Mouse (Mus musculus) ES-Bruce4 (cell line): Measurements from ENCODE around the gene Ccser1. TPM values are rescaled to one million over a fixed set of nuclear protein-coding genes. Genes with fewer than 3 reads are reported as not detected.

ENCODE experiments used
- H3K27ac ChIP-seq: 2 replicates; pipeline ENCODE4 v1.5.1; 2012; ENCODE audit warnings: low read length, inconsistent platforms; ENCODE audit not compliant: insufficient read depth
- H3K27me3 ChIP-seq: 2 replicates; pipeline ENCODE4 v1.6.1; 2012; ENCODE audit warnings: mild to moderate bottlenecking, low read length, inconsistent platforms; ENCODE audit not compliant: control insufficient read depth, poor library complexity, insufficient read depth, severe bottlenecking
- H3K36me3 ChIP-seq: 2 replicates; pipeline ENCODE4 v1.6.1; 2012; ENCODE audit warnings: inconsistent platforms, mild to moderate bottlenecking, low read length, moderate library complexity; ENCODE audit not compliant: control insufficient read depth, poor library complexity, insufficient read depth, severe bottlenecking
- H3K4me1 ChIP-seq: one replicate; pipeline ENCODE4 v1.8.1; 2011; ENCODE audit warnings: low read length; ENCODE audit not compliant: control insufficient read depth, insufficient read depth
- H3K4me3 ChIP-seq: 2 replicates; pipeline ENCODE4 v1.5.1; 2011; ENCODE audit warnings: low read depth, mild to moderate bottlenecking, low read length
- H3K9ac ChIP-seq: 2 replicates; pipeline ENCODE4 v1.6.1; 2012; ENCODE audit warnings: low read depth, mild to moderate bottlenecking, inconsistent platforms; ENCODE audit not compliant: poor library complexity, severe bottlenecking
- H3K9me3 ChIP-seq: replicated peaks from 2 replicates; pipeline ENCODE4 v1.6.1; 2012; ENCODE audit warnings: mild to moderate bottlenecking, low read length, inconsistent platforms; ENCODE audit not compliant: control insufficient read depth, poor library complexity, insufficient read depth, severe bottlenecking
- CTCF ChIP-seq: IDR thresholded peaks from one replicate; pipeline ENCODE4 v1.8.1; 2011; ENCODE audit warnings: low read depth, low read length
- EP300 ChIP-seq: IDR thresholded peaks from 2 replicates; pipeline ENCODE4 v1.6.1; 2011; ENCODE audit warnings: low read depth, low read length; ENCODE audit not compliant: insufficient read depth
- POLR2A ChIP-seq: IDR thresholded peaks from one replicate; pipeline ENCODE4 v1.8.1; 2011; ENCODE audit warnings: low read length; ENCODE audit not compliant: insufficient read depth
- polyA plus RNA-seq: library from polyadenylated mRNA; stranded (reverse); fragments of >200 nt; gene quantifications from 2 replicates; pipeline ENCODE4 v1.2.4, GENCODE M21; 2011; ENCODE audit warnings: low read depth; ENCODE audit not compliant: missing spikeins, insufficient read depth, insufficient read length

Gene Ccser1
- polyA plus RNA-seq, 1 experiment: 1.1 TPM

- H3K36me3 ChIP-seq: no peaks in the 10 kb centered on the region
- TF ChIP-seq EP300 (no peak), CTCF (no peak), POLR2A (no peak)
- no peaks in the 10 kb centered on the region for H3K9me3 ChIP-seq
- no peaks in the 10 kb centered on the region for H3K4me1 ChIP-seq
- H3K27me3 ChIP-seq: no peaks in the 10 kb centered on the region
- H3K4me3 ChIP-seq: no peak overlapping the region
- H3K27ac ChIP-seq: no peak overlapping the region
- H3K9ac ChIP-seq: no peak overlapping the region
Observed at GRCm38 (mm10) chr6:61295535-61295934, 115.4 kb downstream of the Ccser1 start.

- Histone ChIP-seq H3K9me3 (no peaks in the 10 kb centered on the region), H3K4me1 (no peaks in the 10 kb centered on the region), H3K4me3 (no peak overlapping the region), H3K27me3 (no peaks in the 10 kb centered on the region), H3K27ac (no peak overlapping the region), H3K36me3 (no peaks in the 10 kb centered on the region), H3K9ac (no peak overlapping the region)
- no peak for TF ChIP-seq POLR2A
- TF ChIP-seq CTCF: no peak
- TF ChIP-seq EP300: no peak
Observed at GRCm38 (mm10) chr6:61296188-61297037, 116.3 kb downstream of the Ccser1 start.

GRCm38 (mm10) chr6:61300441-61300840, 120.3 kb downstream of the Ccser1 start:
- no peaks in the 10 kb centered on the region for H3K36me3 ChIP-seq
- no peak overlapping the region for H3K27ac ChIP-seq
- H3K27me3 ChIP-seq: no peaks in the 10 kb centered on the region
- TF ChIP-seq CTCF (no peak), EP300 (no peak), POLR2A (no peak)
- H3K4me1 ChIP-seq: no peaks in the 10 kb centered on the region
- H3K9ac ChIP-seq: no peak overlapping the region
- peaks cover 3% of the 10 kb centered on the region; the same call in 1 of the 2 replicates for H3K9me3 ChIP-seq
- no peak overlapping the region for H3K4me3 ChIP-seq

- no peak overlapping the region for H3K9ac ChIP-seq
- peaks cover 3% of the 10 kb centered on the region; the same call in 1 of the 2 replicates for H3K9me3 ChIP-seq
- TF ChIP-seq EP300 (no peak), CTCF (no peak), POLR2A (no peak)
- no peaks in the 10 kb centered on the region for H3K4me1 ChIP-seq
- no peak overlapping the region for H3K27ac ChIP-seq
- no peak overlapping the region for H3K4me3 ChIP-seq
- no peaks in the 10 kb centered on the region for H3K27me3 ChIP-seq
- H3K36me3 ChIP-seq: no peaks in the 10 kb centered on the region
Observed at GRCm38 (mm10) chr6:61300975-61301374, 120.9 kb downstream of the Ccser1 start.

GRCm38 (mm10) chr6:61301631-61302030, 121.5 kb downstream of the Ccser1 start:
- no peaks in the 10 kb centered on the region for H3K36me3 ChIP-seq
- H3K9me3 ChIP-seq: peaks cover 3% of the 10 kb centered on the region; the same call in 1 of the 2 replicates
- H3K4me1 ChIP-seq: no peaks in the 10 kb centered on the region
- TF ChIP-seq CTCF (peak; percentile 5), POLR2A (no peak), EP300 (no peak)
- H3K27me3 ChIP-seq: no peaks in the 10 kb centered on the region
- H3K27ac ChIP-seq: no peak overlapping the region
- no peak overlapping the region for H3K4me3 ChIP-seq
- H3K9ac ChIP-seq: no peak overlapping the region
